Comparison of ENCODE assay signal across 26 mouse cellular contexts in the genomic region with DNA sequence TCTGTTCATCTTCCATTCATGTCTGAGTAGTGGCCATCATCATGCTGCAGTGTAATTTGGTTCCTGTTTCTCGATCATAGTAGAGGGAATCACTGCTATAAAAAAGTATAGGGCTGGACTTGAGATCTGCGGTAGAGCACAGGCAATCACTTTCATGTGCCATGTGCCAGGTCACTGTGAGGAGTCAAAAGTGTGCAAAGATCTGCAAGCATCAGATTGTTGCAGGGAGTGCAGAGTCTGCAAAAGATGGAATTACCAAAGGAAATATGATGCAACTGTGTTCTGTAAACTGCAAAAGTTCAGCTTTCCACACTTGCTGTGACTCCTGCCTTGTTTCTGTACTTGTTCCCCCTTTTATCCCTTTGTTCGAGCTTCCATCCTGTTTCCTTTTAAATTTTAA. TPM values are rescaled to one million over a fixed set of nuclear protein-coding genes. Genes with fewer than 3 reads are reported as not detected.
A peak's percentile ranks its signal among the peaks of the same experiment; 100 is the strongest.
DNase-seq lines count a peak whose midpoint lies in the region; ATAC-seq and TF ChIP-seq lines count a peak whose summit lies in the region.
"Had no signal": no experiment of that assay in that cellular context is flagged by ENCODE, and none has a peak within 500 bp of the region (broad histone marks: within the 10 kb centered on the region; RNA-seq: fewer than 3 reads in every experiment).

No protein-coding gene starts in this region.

- no peak for TF ChIP-seq CTCF in liver, adult 2 months (IDR thresholded peaks at IDR 0.05; ENCODE audit: low read depth, low read length)

- H3K4me2 ChIP-seq in liver, embryonic 11.5 days, result no peak overlapping the region
- H3K4me2 ChIP-seq in myocyte (ENCODE audit: low read depth), result no peak overlapping the region
- H3K4me2 ChIP-seq: forebrain, embryonic 13.5 days; heart, embryonic 12.5 days; heart, embryonic 15.5 days; hindbrain, embryonic 13.5 days; intestine, embryonic 15.5 days had no signal

- no peak overlapping the region for H3ac ChIP-seq in myocyte (ENCODE audit: control insufficient read depth, insufficient read length)

- no peak for TF ChIP-seq POLR2A in liver, adult 2 months (IDR thresholded peaks at IDR 0.05; ENCODE audit: extremely low read depth, insufficient read depth, low read length)
- TF ChIP-seq POLR2A in myocyte (IDR thresholded peaks at IDR 0.05; ENCODE audit: insufficient read length, low read depth), result no peak

- no peaks in the 10 kb centered on the region for H3K9me3 ChIP-seq in liver, embryonic 11.5 days (ENCODE audit: control insufficient read depth, low read length)
- H3K9me3 ChIP-seq: forebrain, embryonic 10.5 days; forebrain, embryonic 13.5 days; heart, embryonic 12.5 days; heart, embryonic 15.5 days; hindbrain, embryonic 10.5 days; hindbrain, embryonic 13.5 days; intestine, embryonic 15.5 days had no signal

- H3K79me2 ChIP-seq in liver, adult 2 months (ENCODE audit: control insufficient read depth, insufficient read depth, low read length), result no peaks in the 10 kb centered on the region
- H3K79me2 ChIP-seq in myocyte (ENCODE audit: control insufficient read depth, insufficient read depth), result no peaks in the 10 kb centered on the region

- WGBS in liver, adult 2 months, result 66% methylated on average over 3 of the region's 3 CpGs
- 78% methylated on average over 3 of the region's 3 CpGs for WGBS in liver, embryonic 11.5 days

- no peak overlapping the region for H3K4me3 ChIP-seq in liver, adult 2 months (ENCODE audit: insufficient read depth, low read depth, low read length)
- no peak overlapping the region for H3K4me3 ChIP-seq in liver, embryonic 11.5 days (ENCODE audit: low read depth, low read length)
- H3K4me3 ChIP-seq in myocyte, result no peak overlapping the region
- H3K4me3 ChIP-seq: forebrain, embryonic 10.5 days; forebrain, embryonic 13.5 days; gastrocnemius, adult 2 months; heart, embryonic 12.5 days; heart, embryonic 15.5 days; hindbrain, embryonic 10.5 days; hindbrain, embryonic 13.5 days; intestine, embryonic 15.5 days had no signal

- no peak for ATAC-seq in liver, embryonic 11.5 days (replicated peaks; ENCODE audit: low FRiP score)
- peak; percentile 33; the same call in 1 of the 2 replicates for ATAC-seq in granulocyte monocyte progenitor cell, adult 5-6 weeks (replicated peaks; ENCODE audit: poor library complexity, severe bottlenecking)
- ATAC-seq: CD4-positive, CD25-positive, alpha-beta regulatory T cell, adult 4 months; forebrain, embryonic 13.5 days; forebrain, embryonic 16.5 days; hindbrain, embryonic 16.5 days; intestine, embryonic 15.5 days had no signal

- no peaks in the 10 kb centered on the region for H3K4me1 ChIP-seq in liver, adult 2 months (ENCODE audit: control insufficient read depth, insufficient read depth, low read length)
- no peaks in the 10 kb centered on the region for H3K4me1 ChIP-seq in liver, embryonic 11.5 days (replicated peaks; ENCODE audit: control insufficient read depth, insufficient read depth, low read length)
- H3K4me1 ChIP-seq: forebrain, embryonic 10.5 days; forebrain, embryonic 13.5 days; heart, embryonic 15.5 days; hindbrain, embryonic 10.5 days; hindbrain, embryonic 13.5 days; intestine, embryonic 15.5 days had no signal

- H3K27me3 ChIP-seq in liver, adult 2 months (ENCODE audit: control insufficient read depth, insufficient read depth, low read length), result no peaks in the 10 kb centered on the region
- no peaks in the 10 kb centered on the region for H3K27me3 ChIP-seq in liver, embryonic 11.5 days (replicated peaks; ENCODE audit: control insufficient read depth, insufficient read depth, low read length)
- no peaks in the 10 kb centered on the region for H3K27me3 ChIP-seq in myocyte (ENCODE audit: control insufficient read depth, insufficient read depth, insufficient read length)
- H3K27me3 ChIP-seq: forebrain, embryonic 13.5 days; heart, embryonic 12.5 days; heart, embryonic 15.5 days; hindbrain, embryonic 13.5 days; intestine, embryonic 15.5 days had no signal

- H3K27ac ChIP-seq in liver, adult 2 months (replicated peaks; ENCODE audit: insufficient read depth, low read depth, low read length), result no peak overlapping the region
- H3K27ac ChIP-seq in liver, embryonic 11.5 days (ENCODE audit: low read depth, low read length), result no peak overlapping the region
- H3K27ac ChIP-seq: forebrain, embryonic 10.5 days; forebrain, embryonic 13.5 days; gastrocnemius, adult 2 months; heart, embryonic 15.5 days; hindbrain, embryonic 10.5 days; hindbrain, embryonic 13.5 days; intestine, embryonic 15.5 days had no signal

- peaks cover 19% of the 10 kb centered on the region for H3K36me3 ChIP-seq in liver, adult 2 months (ENCODE audit: control insufficient read depth, insufficient read depth, low read length)
- H3K36me3 ChIP-seq in liver, embryonic 11.5 days (ENCODE audit: control insufficient read depth, insufficient read depth, low read length), result peaks cover 3% of the 10 kb centered on the region; the same call in 1 of the 2 replicates
- peaks cover 14% of the 10 kb centered on the region for H3K36me3 ChIP-seq in myocyte (ENCODE audit: control insufficient read depth, insufficient read depth)

- peak; percentile 33 for DNase-seq in liver, adult 2 months (ENCODE audit: extremely low read depth, low read depth, low spot score)
- no peak for DNase-seq in liver, embryonic 11.5 days (ENCODE audit: low spot score)
- no peak for DNase-seq in cerebellum, postnatal 14 days
- no peak for DNase-seq in layer of hippocampus, postnatal 10 days (ENCODE audit: low spot score in 2 of 2)
- DNase-seq: adrenal gland, postnatal 10 days; adrenal gland, postnatal 36 days; cerebellum, adult 11 months; cerebellum, adult 2 months; cerebellum, postnatal 10 days; gastrocnemius, adult 2 months; gastrocnemius, postnatal 25 days; heart, postnatal 10 days; heart, postnatal 36 days; kidney, adult 11 months had no signal

- no peak overlapping the region for H3K9ac ChIP-seq in liver, adult 2 months (ENCODE audit: low read depth, low read length)
- no peak overlapping the region for H3K9ac ChIP-seq in liver, embryonic 11.5 days (ENCODE audit: low read depth, low read length)
- H3K9ac ChIP-seq: forebrain, embryonic 13.5 days; heart, embryonic 12.5 days; heart, embryonic 15.5 days; hindbrain, embryonic 13.5 days; intestine, embryonic 15.5 days had no signal

TF ChIP-seq in myocyte, 11 proteins besides CTCF, POLR2A, EP300 and RAD21:
- TF ChIP-seq REST (IDR thresholded peaks at IDR 0.05; ENCODE audit: insufficient read depth, insufficient read length), result no peak
- no peak for TF ChIP-seq SRF (IDR thresholded peaks at IDR 0.05; ENCODE audit: control insufficient read depth, insufficient read length, low read depth)
- TF ChIP-seq TCF12 (IDR thresholded peaks at IDR 0.05; ENCODE audit: insufficient read depth, poor library complexity, severe bottlenecking), result no peak
- TF ChIP-seq MAX (IDR thresholded peaks at IDR 0.05; ENCODE audit: low read depth), result no peak
- TF ChIP-seq USF1 (IDR thresholded peaks at IDR 0.05; ENCODE audit: low read depth), result no peak
- TF ChIP-seq E2F4 (IDR thresholded peaks at IDR 0.05; ENCODE audit: insufficient read depth), result no peak
- TF ChIP-seq TCF3 (IDR thresholded peaks at IDR 0.05; ENCODE audit: insufficient read length, low read depth), result no peak
- TF ChIP-seq CEBPB (IDR thresholded peaks at IDR 0.05; ENCODE audit: insufficient read depth, poor library complexity, severe bottlenecking), result peak; percentile 16; the same call in 1 of the 2 replicates
- peak; percentile 11 for TF ChIP-seq POLR2AphosphoS2 (IDR thresholded peaks at IDR 0.05; ENCODE audit: insufficient read length, low read depth)
- TF ChIP-seq MYOD1 (IDR thresholded peaks at IDR 0.05; ENCODE audit: control insufficient read depth in 1 of 3, insufficient read length in 2 of 3, low read depth in 2 of 3), result no peak
- no peak for TF ChIP-seq MYOG (IDR thresholded peaks at IDR 0.05; ENCODE audit: control insufficient read depth in 1 of 3, insufficient read depth in 1 of 3, insufficient read length in 2 of 3, low read depth in 2 of 3)
TF ChIP-seq in myocyte: peak in this region for 2.

RNA-seq across cellular contexts. Expression of a gene that starts 20.1 kb away (rescaled TPM):
- 7.8 and 9.9 TPM in 2 replicates for total RNA-seq in liver, adult 2 months (2014; rRNA removed)
- polyA plus RNA-seq in liver, adult 2 months (2012; rRNA removed), result 1.3 and 1.7 TPM in 2 replicates
- polyA plus RNA-seq in liver, embryonic 11.5 days (2014; fragmentation: Nextera tagmentation; extraction: Ambion mirVana), result 20.5 and 21.5 TPM in 2 replicates
- total RNA-seq in granulocyte monocyte progenitor cell, adult 5-6 weeks (2014; fragmentation: Nextera tagmentation), result 49.7 and 59.8 TPM in 2 replicates
- total RNA-seq in granulocyte monocyte progenitor cell, adult 5-6 weeks (2017), result 43.6 and 49.9 TPM in 2 replicates
- polyA plus RNA-seq in myocyte (2012; fragmentation: generic; extraction: Trizol), result 2.8 TPM
- 10 to 100 TPM; 27.2 to 28.7 TPM for total RNA-seq in layer of hippocampus, postnatal 10 days (2021)

RNA-seq across cellular contexts. Expression of a gene that starts 20.7 kb away (rescaled TPM):
- total RNA-seq in liver, adult 2 months (2014; rRNA removed), result 13.0 and 15.6 TPM in 2 replicates
- 3.3 and 3.5 TPM in 2 replicates for polyA plus RNA-seq in liver, adult 2 months (2012; rRNA removed)
- polyA plus RNA-seq in liver, embryonic 11.5 days (2014; fragmentation: Nextera tagmentation; extraction: Ambion mirVana), result 55.9 and 62.8 TPM in 2 replicates
- 45.5 and 51.4 TPM in 2 replicates for total RNA-seq in granulocyte monocyte progenitor cell, adult 5-6 weeks (2014; fragmentation: Nextera tagmentation)
- 82.0 and 83.2 TPM in 2 replicates for total RNA-seq in granulocyte monocyte progenitor cell, adult 5-6 weeks (2017)
- 4.9 TPM for polyA plus RNA-seq in myocyte (2012; fragmentation: generic; extraction: Trizol)
- total RNA-seq in layer of hippocampus, postnatal 10 days (2021), result 10 to 100 TPM; 19.2 to 19.3 TPM
